Mouse (Mus musculus): ENCODE measurements around the gene Nupr1l.
A peak's percentile ranks its signal among the peaks of the same experiment; 100 is the strongest.

Nupr1l gene

GRCm38 (mm10) chr5:129918065-129918651 lies 9.8 kb downstream of the Nupr1l start:
- no peak for DNase-seq

- DNase-seq: no peak
These were observed 10.4 kb downstream of the Nupr1l start for GRCm38 (mm10) chr5:129918752-129919151.

- DNase-seq: no peak
These were observed 11.0 kb downstream of the Nupr1l start for GRCm38 (mm10) chr5:129919320-129919719.

- DNase-seq: no peak
These were observed 13.6 kb downstream of the Nupr1l start for GRCm38 (mm10) chr5:129921972-129922371.

- no peak for DNase-seq
These were observed 16.6 kb downstream of the Nupr1l start for GRCm38 (mm10) chr5:129924820-129925452.

GRCm38 (mm10) chr5:129925933-129926332 lies 17.6 kb downstream of the Nupr1l start:
- no peak for DNase-seq

GRCm38 (mm10) chr5:129929924-129930855 lies 21.9 kb downstream of the Nupr1l start:
- no peak for DNase-seq

GRCm38 (mm10) chr5:129936941-129937340 lies 28.6 kb downstream of the Nupr1l start:
- no peak for DNase-seq

GRCm38 (mm10) chr5:129940281-129940680 lies 31.9 kb downstream of the Nupr1l start:
- DNase-seq: no peak

GRCm38 (mm10) chr5:129940736-129941494 lies 32.6 kb downstream of the Nupr1l start:
- DNase-seq: no peak

- DNase-seq: peak; percentile 100
These were observed 33.2 kb downstream of the Nupr1l start, which contains the start of gene Vkorc1l1 for GRCm38 (mm10) chr5:129941495-129942045. Gene Vkorc1l1 (plus strand): TSS chr5:129941970.

- DNase-seq: peak; percentile 66
These were observed 34.0 kb downstream of the Nupr1l start for GRCm38 (mm10) chr5:129942073-129942939.

- no peak for DNase-seq
These were observed 35.1 kb downstream of the Nupr1l start for GRCm38 (mm10) chr5:129943402-129943801.

GRCm38 (mm10) chr5:129947528-129948033 lies 39.2 kb downstream of the Nupr1l start:
- DNase-seq: no peak

- DNase-seq: no peak
These were observed 43.8 kb downstream of the Nupr1l start for GRCm38 (mm10) chr5:129952143-129952542.

- DNase-seq: no peak
These were observed 46.3 kb downstream of the Nupr1l start for GRCm38 (mm10) chr5:129954473-129955254.

- DNase-seq: no peak
These were observed 47.5 kb downstream of the Nupr1l start for GRCm38 (mm10) chr5:129955792-129956191.

- DNase-seq: no peak
These were observed 54.9 kb downstream of the Nupr1l start for GRCm38 (mm10) chr5:129963224-129963623.

Measured in thymus, postnatal 4 days (tissue).